Mouse (Mus musculus) brown adipose tissue, adult 24 weeks (tissue): ENCODE results near the gene Hacl1. TPM values are rescaled to one million over a fixed set of nuclear protein-coding genes. Genes with fewer than 3 reads are reported as not detected.

ENCODE experiments used
- H3K27ac ChIP-seq: fragments of 200-500 bp; replicated peaks from 2 replicates; pipeline ENCODE4 v1.5.1; 2012; ENCODE audit warnings: low read depth, mild to moderate bottlenecking, low read length
- H3K4me1 ChIP-seq: fragments of 200-500 bp; 2 replicates; pipeline ENCODE4 v1.6.1; 2012; ENCODE audit warnings: low read length, mixed read lengths; ENCODE audit not compliant: control insufficient read depth, insufficient read depth, insufficient read length
- H3K4me3 ChIP-seq: fragments of 200-500 bp; 2 replicates; pipeline ENCODE4 v1.5.1; 2012; ENCODE audit warnings: low read depth, mild to moderate bottlenecking, low read length, moderate library complexity; ENCODE audit not compliant: insufficient read depth
- polyA plus RNA-seq: library from polyadenylated mRNA; stranded (reverse); fragments of >200 nt; gene quantifications from 2 replicates; pipeline ENCODE4 v1.2.4, GENCODE M21; 2012; ENCODE audit not compliant: missing spikeins, insufficient read depth, insufficient read length

Hacl1 gene
- polyA plus RNA-seq, 1 experiment = 106 TPM

GRCm38 (mm10) chr14:31577966-31578735 is 62.9 kb downstream of the Hacl1 start:
- Histone ChIP-seq H3K27ac (no peak overlapping the region), H3K4me1 (no peaks in the 10 kb centered on the region; the same call in 1 of the 2 replicates), H3K4me3 (no peak overlapping the region)

- H3K4me3 ChIP-seq = no peak overlapping the region
- no peak overlapping the region for H3K27ac ChIP-seq
- H3K4me1 ChIP-seq = peaks cover 3% of the 10 kb centered on the region
These were observed 64.0 kb downstream of the Hacl1 start for GRCm38 (mm10) chr14:31576846-31577697.

GRCm38 (mm10) chr14:31575866-31576265 is 65.2 kb downstream of the Hacl1 start:
- H3K27ac ChIP-seq = no peak overlapping the region
- H3K4me3 ChIP-seq = no peak overlapping the region
- peaks cover 3% of the 10 kb centered on the region for H3K4me1 ChIP-seq

GRCm38 (mm10) chr14:31574903-31575665 is 66.0 kb downstream of the Hacl1 start:
- peaks cover 4% of the 10 kb centered on the region for H3K4me1 ChIP-seq
- H3K27ac ChIP-seq = no peak overlapping the region
- no peak overlapping the region for H3K4me3 ChIP-seq

- H3K27ac ChIP-seq = no peak overlapping the region
- peaks cover 16% of the 10 kb centered on the region for H3K4me1 ChIP-seq
- H3K4me3 ChIP-seq = no peak overlapping the region
These were observed 68.4 kb downstream of the Hacl1 start for GRCm38 (mm10) chr14:31572561-31573175.

- Histone ChIP-seq H3K4me3 (no peak overlapping the region), H3K4me1 (peaks cover 16% of the 10 kb centered on the region), H3K27ac (no peak overlapping the region)
These were observed 69.7 kb downstream of the Hacl1 start for GRCm38 (mm10) chr14:31571419-31571818.

GRCm38 (mm10) chr14:31570131-31570951 is 70.7 kb downstream of the Hacl1 start:
- Histone ChIP-seq H3K27ac (no peak overlapping the region), H3K4me3 (no peak overlapping the region), H3K4me1 (peaks cover 16% of the 10 kb centered on the region)

GRCm38 (mm10) chr14:31569151-31569631 is 71.9 kb downstream of the Hacl1 start:
- peaks cover 20% of the 10 kb centered on the region for H3K4me1 ChIP-seq
- H3K27ac ChIP-seq = no peak overlapping the region

GRCm38 (mm10) chr14:31565478-31566212 is 75.4 kb downstream of the Hacl1 start:
- H3K27ac ChIP-seq = no peak overlapping the region

More at GRCm38 (mm10) chr14:31569151-31569631, 71.9 kb downstream of the Hacl1 start:
- H3K4me3 ChIP-seq = no peak overlapping the region

GRCm38 (mm10) chr14:31564452-31565179 is 76.5 kb downstream of the Hacl1 start:
- no peak overlapping the region for H3K4me3 ChIP-seq

More at GRCm38 (mm10) chr14:31565478-31566212, 75.4 kb downstream of the Hacl1 start:
- H3K4me1 ChIP-seq = peaks cover 26% of the 10 kb centered on the region
- H3K4me3 ChIP-seq = no peak overlapping the region

GRCm38 (mm10) chr14:31560886-31561285 is 80.2 kb downstream of the Hacl1 start:
- no peak overlapping the region for H3K4me3 ChIP-seq
- H3K27ac ChIP-seq = no peak overlapping the region
- H3K4me1 ChIP-seq = peaks cover 18% of the 10 kb centered on the region; the same call in 1 of the 2 replicates

More at GRCm38 (mm10) chr14:31564452-31565179, 76.5 kb downstream of the Hacl1 start:
- Histone ChIP-seq H3K4me1 (peaks cover 24% of the 10 kb centered on the region), H3K27ac (peak overlapping the region; percentile 30; the same call in 1 of the 2 replicates)

GRCm38 (mm10) chr14:31559216-31559615 is 81.9 kb downstream of the Hacl1 start:
- no peak overlapping the region for H3K27ac ChIP-seq
- H3K4me3 ChIP-seq = no peak overlapping the region
- peaks cover 13% of the 10 kb centered on the region; the same call in 1 of the 2 replicates for H3K4me1 ChIP-seq
